ENCODE assay signal across 15 mouse cellular contexts in the genomic region with DNA sequence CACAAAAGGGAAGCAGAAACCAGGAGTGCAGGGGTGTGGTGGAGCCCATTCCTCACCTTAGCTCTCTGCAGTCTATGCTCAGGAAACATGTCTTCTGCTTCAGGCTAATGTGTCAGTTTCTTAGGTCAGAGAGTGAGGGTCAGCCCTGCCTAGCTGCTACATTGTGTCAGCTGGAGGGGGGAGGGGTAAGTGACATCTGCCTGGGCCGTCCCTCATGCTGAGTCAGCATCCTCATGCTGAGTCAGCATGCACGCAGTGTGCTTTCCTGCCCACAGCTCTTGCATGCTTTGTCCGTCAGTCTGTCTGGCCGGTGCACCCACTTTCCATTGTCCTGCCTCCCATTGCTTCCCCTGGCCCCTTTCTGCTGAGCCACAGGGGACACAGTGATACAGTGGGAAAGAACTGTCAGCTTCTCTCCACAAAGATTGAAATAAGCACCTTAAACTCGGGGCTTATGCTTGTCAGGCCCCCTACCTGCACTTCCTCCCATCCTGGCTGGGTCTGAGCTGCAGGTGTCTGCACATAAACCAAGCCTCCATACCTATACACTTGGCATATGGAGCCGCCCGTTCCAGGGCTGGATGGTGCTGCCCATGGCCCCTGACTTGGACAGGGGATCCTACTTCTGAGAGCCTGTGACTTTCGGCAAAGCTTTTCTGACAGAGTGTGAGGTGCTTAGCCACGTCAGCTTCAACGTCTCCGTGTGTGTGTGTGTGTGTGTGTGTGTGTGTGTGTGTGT. TPM values are rescaled to one million over a fixed set of nuclear protein-coding genes. Genes with fewer than 3 reads are reported as not detected.
DNase-seq lines count a peak whose midpoint lies in the region; ATAC-seq and TF ChIP-seq lines count a peak whose summit lies in the region.
"Had no signal": no experiment of that assay in that cellular context is flagged by ENCODE, and none has a peak within 500 bp of the region (broad histone marks: within the 10 kb centered on the region; RNA-seq: fewer than 3 reads in every experiment).

No protein-coding gene starts in this region.

- DNase-seq in adrenal gland, adult (ENCODE audit: inconsistent age in 2 of 2, low spot score in 1 of 2), result peak; percentile 46 to 60
- DNase-seq in adrenal gland, adult 8-10 months, result no peak
- no peak for DNase-seq in kidney, postnatal 0 days (ENCODE audit: low spot score)
- no peak for DNase-seq in kidney, adult 18-20 months
- peak; percentile 68 for DNase-seq in adrenal gland, postnatal 14 days
- DNase-seq in retina, embryonic 14.5 days (ENCODE audit: low spot score), result peak; percentile 58
- DNase-seq in Muller cell, postnatal 12 days (ENCODE audit: inconsistent ontology term), result no peak
- DNase-seq in gastrocnemius, adult 2 months, result no peak
- DNase-seq: cerebellum, postnatal 25 days; right cerebral cortex, postnatal 25 days had no signal

- 0 out of 2 replicates have a peak, but pooled peaks cover 7% of the 10 kb centered on the region for H3K27me3 ChIP-seq in kidney, postnatal 0 days (ENCODE audit: insufficient read depth, low read length)
- H3K27me3 ChIP-seq: forebrain, embryonic 15.5 days had no signal

- H3K27ac ChIP-seq in kidney, postnatal 0 days, result peak overlapping the region; percentile 63; the same call in 1 of the 2 replicates
- no peak overlapping the region for H3K27ac ChIP-seq in gastrocnemius, adult 2 months
- H3K27ac ChIP-seq: forebrain, embryonic 15.5 days; hindbrain, embryonic 15.5 days; midbrain, embryonic 13.5 days had no signal

- no peaks in the 10 kb centered on the region; the same call in 1 of the 2 replicates for H3K4me1 ChIP-seq in kidney, postnatal 0 days (replicated peaks; ENCODE audit: insufficient read depth, low read length)

- H3K4me2 ChIP-seq in kidney, postnatal 0 days (ENCODE audit: low read length), result no peak overlapping the region
- H3K4me2 ChIP-seq: forebrain, embryonic 15.5 days; hindbrain, embryonic 15.5 days; midbrain, embryonic 13.5 days had no signal

- WGBS in kidney, postnatal 0 days, result 64% methylated on average over 11 of the region's 11 CpGs

- intact Hi-C loops in gastrocnemius, adult 2 months (cut with DNase I), result loop anchor here (5.0 kb wide), 1 partner anchor 102 kb away; no protein-coding TSS in a partner anchor

- no peaks in the 10 kb centered on the region for H3K9me3 ChIP-seq in kidney, postnatal 0 days (replicated peaks; ENCODE audit: low read length)
- H3K9me3 ChIP-seq: forebrain, embryonic 15.5 days; hindbrain, embryonic 15.5 days; midbrain, embryonic 13.5 days had no signal

- no peak for TF ChIP-seq CTCF in kidney, postnatal 0 days (IDR thresholded peaks at IDR 0.05; ENCODE audit: low read depth)
- no peak for TF ChIP-seq CTCF in gastrocnemius, adult 2 months (IDR thresholded peaks at IDR 0.05)

- no peak overlapping the region for H3K9ac ChIP-seq in kidney, postnatal 0 days (ENCODE audit: low read depth, low read length)
- H3K9ac ChIP-seq: forebrain, embryonic 15.5 days; hindbrain, embryonic 15.5 days; midbrain, embryonic 13.5 days had no signal

- no peaks in the 10 kb centered on the region for H3K36me3 ChIP-seq in kidney, postnatal 0 days (ENCODE audit: insufficient read depth, low read length)
- H3K36me3 ChIP-seq: forebrain, embryonic 15.5 days; hindbrain, embryonic 15.5 days; midbrain, embryonic 13.5 days had no signal

- H3K4me3 ChIP-seq in kidney, postnatal 0 days (replicated peaks; ENCODE audit: low read depth, low read length), result no peak overlapping the region
- H3K4me3 ChIP-seq in gastrocnemius, adult 2 months, result no peak overlapping the region
- H3K4me3 ChIP-seq: forebrain, embryonic 15.5 days; hindbrain, embryonic 15.5 days; midbrain, embryonic 13.5 days had no signal

- no peak for ATAC-seq in kidney, postnatal 0 days (replicated peaks; ENCODE audit: low FRiP score, low read depth)
- ATAC-seq: forebrain, embryonic 15.5 days; midbrain, embryonic 13.5 days had no signal

RNA-seq across cellular contexts. Expression of gene Vstm4, which starts 3.4 kb away (rescaled TPM):
- 10 to 100 TPM; 15.7 to 22.0 (median 18.1) TPM for total RNA-seq in adrenal gland, adult 8-10 months (2022)
- 45.2 and 47.4 TPM in 2 replicates for polyA plus RNA-seq in kidney, postnatal 0 days (2015; fragmentation: Nextera tagmentation; extraction: Ambion mirVana)
- total RNA-seq in adrenal gland, postnatal 14 days (2021), result 18.0 and 18.2 TPM in 2 replicates
- total RNA-seq in gastrocnemius, adult 2 months (2021), result 1 to 10 TPM; 1.7 to 3.3 TPM

RNA-seq across cellular contexts. Expression of gene Fam170b, which starts 26.2 kb away (rescaled TPM):
- total RNA-seq in adrenal gland, adult 8-10 months (2022), result under 1 TPM; 0.13 to 0.28 (median 0.19) TPM
- 0.04 and 0.09 TPM in 2 replicates for polyA plus RNA-seq in kidney, postnatal 0 days (2015; fragmentation: Nextera tagmentation; extraction: Ambion mirVana)
- not detected in 2 replicates for total RNA-seq in adrenal gland, postnatal 14 days (2021)
- not detected for total RNA-seq in gastrocnemius, adult 2 months (2021)
- total RNA-seq: left cerebral cortex, postnatal 14 days had no signal
- polyA plus RNA-seq: forebrain, embryonic 15.5 days; midbrain, embryonic 13.5 days; urinary bladder, adult 2 months had no signal

Comparison
In these comparisons a context has a peak if more than half of its experiments do, and no peak if none do; other contexts are left out.
1. DNase-seq: peak in adrenal gland, adult (2 of 2), adrenal gland, postnatal 14 days (single experiment) and retina, embryonic 14.5 days (single experiment); none in adrenal gland, adult 8-10 months (single experiment), kidney, postnatal 0 days (single experiment), kidney, adult 18-20 months (single experiment), Muller cell, postnatal 12 days (single experiment) and gastrocnemius, adult 2 months (single experiment).